Mouse (Mus musculus): Measurements from ENCODE around the gene Nxpe3. TPM values are rescaled to one million over a fixed set of nuclear protein-coding genes. Genes with fewer than 3 reads are reported as not detected.

Nxpe3 gene
- polyA plus RNA-seq, 1 experiment = 13.1 TPM

GRCm38 (mm10) chr16:55895651-55896095, 588 bp upstream of the Nxpe3 start:
- Histone ChIP-seq H3K27ac (ENCODE audit: insufficient read depth, low read length) (peak overlapping the region; percentile 77), H3K4me1 (ENCODE audit: control insufficient read depth, insufficient read depth, low read length) (peaks cover 6% of the 10 kb centered on the region; the same call in 1 of the 2 replicates), H3K27me3 (ENCODE audit: control insufficient read depth, insufficient read depth, low read length) (no peaks in the 10 kb centered on the region), H3K4me3 (replicated peaks; ENCODE audit: insufficient read depth, low read depth, low read length) (peak overlapping the region; percentile 86)
- 5% methylated on average over 9 of the region's 9 CpGs for WGBS
- no peak for DNase-seq
- no peak for TF ChIP-seq CTCF (IDR thresholded peaks at IDR 0.05; ENCODE audit: borderline replicate concordance, insufficient read depth, low read depth, low read length)
- no peak for TF ChIP-seq POLR2A (IDR thresholded peaks at IDR 0.05; ENCODE audit: borderline replicate concordance, insufficient read depth, low read length)

- H3K4me1 ChIP-seq (ENCODE audit: control insufficient read depth, insufficient read depth, low read length) = peaks cover 6% of the 10 kb centered on the region; the same call in 1 of the 2 replicates
- H3K27me3 ChIP-seq (ENCODE audit: control insufficient read depth, insufficient read depth, low read length) = no peaks in the 10 kb centered on the region
- WGBS = 1% methylated on average over 4 of the region's 4 CpGs
- DNase-seq = no peak
- no peak overlapping the region for H3K27ac ChIP-seq (ENCODE audit: insufficient read depth, low read length)
- TF ChIP-seq POLR2A (IDR thresholded peaks at IDR 0.05; ENCODE audit: borderline replicate concordance, insufficient read depth, low read length) (no peak), CTCF (IDR thresholded peaks at IDR 0.05; ENCODE audit: borderline replicate concordance, insufficient read depth, low read depth, low read length) (no peak)
- H3K4me3 ChIP-seq (replicated peaks; ENCODE audit: insufficient read depth, low read depth, low read length) = peak overlapping the region; percentile 86
Measured at GRCm38 (mm10) chr16:55894536-55894892, 571 bp downstream of the Nxpe3 start.

GRCm38 (mm10) chr16:55893410-55894107, 1.5 kb downstream of the Nxpe3 start:
- Histone ChIP-seq H3K27me3 (ENCODE audit: control insufficient read depth, insufficient read depth, low read length) (no peaks in the 10 kb centered on the region), H3K27ac (ENCODE audit: insufficient read depth, low read length) (no peak overlapping the region), H3K4me1 (ENCODE audit: control insufficient read depth, insufficient read depth, low read length) (peaks cover 4% of the 10 kb centered on the region; the same call in 1 of the 2 replicates), H3K4me3 (replicated peaks; ENCODE audit: insufficient read depth, low read depth, low read length) (no peak overlapping the region)
- WGBS = 89% methylated on average over 8 of the region's 8 CpGs
- TF ChIP-seq POLR2A (IDR thresholded peaks at IDR 0.05; ENCODE audit: borderline replicate concordance, insufficient read depth, low read length) (no peak), CTCF (IDR thresholded peaks at IDR 0.05; ENCODE audit: borderline replicate concordance, insufficient read depth, low read depth, low read length) (no peak)
- no peak for DNase-seq

GRCm38 (mm10) chr16:55892484-55892883, 2.6 kb downstream of the Nxpe3 start:
- 80% methylated on average over 7 of the region's 7 CpGs for WGBS
- H3K4me3 ChIP-seq (replicated peaks; ENCODE audit: insufficient read depth, low read depth, low read length) = no peak overlapping the region
- no peak for TF ChIP-seq CTCF (IDR thresholded peaks at IDR 0.05; ENCODE audit: borderline replicate concordance, insufficient read depth, low read depth, low read length)
- TF ChIP-seq POLR2A (IDR thresholded peaks at IDR 0.05; ENCODE audit: borderline replicate concordance, insufficient read depth, low read length) = no peak
- no peak for DNase-seq
- H3K4me1 ChIP-seq (ENCODE audit: control insufficient read depth, insufficient read depth, low read length) = peaks cover 3% of the 10 kb centered on the region; the same call in 1 of the 2 replicates
- H3K27ac ChIP-seq (ENCODE audit: insufficient read depth, low read length) = no peak overlapping the region
- no peaks in the 10 kb centered on the region for H3K27me3 ChIP-seq (ENCODE audit: control insufficient read depth, insufficient read depth, low read length)

GRCm38 (mm10) chr16:55891346-55891745, 3.7 kb downstream of the Nxpe3 start:
- Histone ChIP-seq H3K27ac (ENCODE audit: insufficient read depth, low read length) (no peak overlapping the region), H3K27me3 (ENCODE audit: control insufficient read depth, insufficient read depth, low read length) (no peaks in the 10 kb centered on the region), H3K4me3 (replicated peaks; ENCODE audit: insufficient read depth, low read depth, low read length) (no peak overlapping the region), H3K4me1 (ENCODE audit: control insufficient read depth, insufficient read depth, low read length) (peaks cover 3% of the 10 kb centered on the region; the same call in 1 of the 2 replicates)
- no peak for DNase-seq
- TF ChIP-seq POLR2A (IDR thresholded peaks at IDR 0.05; ENCODE audit: borderline replicate concordance, insufficient read depth, low read length) (no peak), CTCF (IDR thresholded peaks at IDR 0.05; ENCODE audit: borderline replicate concordance, insufficient read depth, low read depth, low read length) (no peak)
- 97% methylated on average over 7 of the region's 7 CpGs for WGBS

GRCm38 (mm10) chr16:55890346-55891136, 4.5 kb downstream of the Nxpe3 start:
- H3K27me3 ChIP-seq (ENCODE audit: control insufficient read depth, insufficient read depth, low read length) = no peaks in the 10 kb centered on the region
- WGBS = 91% methylated on average over 19 of the region's 19 CpGs

GRCm38 (mm10) chr16:55889451-55889850, 5.6 kb downstream of the Nxpe3 start:
- DNase-seq = no peak
- WGBS = 87% methylated on average over 3 of the region's 3 CpGs
- Histone ChIP-seq H3K27me3 (ENCODE audit: control insufficient read depth, insufficient read depth, low read length) (no peaks in the 10 kb centered on the region), H3K4me3 (replicated peaks; ENCODE audit: insufficient read depth, low read depth, low read length) (no peak overlapping the region), H3K27ac (ENCODE audit: insufficient read depth, low read length) (no peak overlapping the region), H3K4me1 (ENCODE audit: control insufficient read depth, insufficient read depth, low read length) (peaks cover under 1% of the 10 kb centered on the region; the same call in 1 of the 2 replicates)
- TF ChIP-seq CTCF (IDR thresholded peaks at IDR 0.05; ENCODE audit: borderline replicate concordance, insufficient read depth, low read depth, low read length) = no peak
- no peak for TF ChIP-seq POLR2A (IDR thresholded peaks at IDR 0.05; ENCODE audit: borderline replicate concordance, insufficient read depth, low read length)

More at GRCm38 (mm10) chr16:55890346-55891136, 4.5 kb downstream of the Nxpe3 start:
- no peak for DNase-seq
- TF ChIP-seq POLR2A (IDR thresholded peaks at IDR 0.05; ENCODE audit: borderline replicate concordance, insufficient read depth, low read length) = no peak
- H3K4me1 ChIP-seq (ENCODE audit: control insufficient read depth, insufficient read depth, low read length) = peaks cover 3% of the 10 kb centered on the region; the same call in 1 of the 2 replicates
- H3K4me3 ChIP-seq (replicated peaks; ENCODE audit: insufficient read depth, low read depth, low read length) = no peak overlapping the region
- no peak overlapping the region for H3K27ac ChIP-seq (ENCODE audit: insufficient read depth, low read length)

Measured in cerebellum, adult 2 months (tissue).